Mouse (Mus musculus) kidney, adult 8-10 months (tissue): ENCODE measurements at regions not wholly inside any gene's neighbourhood (a gene's known extent, or its start where the extent isn't known, plus 50 kb on each side); places are given as distances from the start of the nearest gene placed in this dataset.
A peak's percentile ranks its signal among the peaks of the same experiment; 100 is the strongest.

Experiments used
- DNase-seq, 2 experiments: peaks; one replicate each; pipeline ENCODE4 v3.0.0; 2022

GRCm38 (mm10) chr9:67115991-67116390 lies 66.8 kb upstream of the Tpm1 start:
- DNase-seq = no peak

GRCm38 (mm10) chr9:67114099-67114498 lies 64.9 kb upstream of the Tpm1 start:
- no peak for DNase-seq

- no peak for DNase-seq
Observed at GRCm38 (mm10) chr9:67111836-67112584, 62.8 kb upstream of the Tpm1 start.

GRCm38 (mm10) chr9:67107938-67108337 lies 58.7 kb upstream of the Tpm1 start:
- no peak for DNase-seq

- DNase-seq = no peak
Observed at GRCm38 (mm10) chr9:67105867-67106266, 56.7 kb upstream of the Tpm1 start.

GRCm38 (mm10) chr9:67105216-67105615 lies 56.0 kb upstream of the Tpm1 start:
- DNase-seq = no peak

GRCm38 (mm10) chr9:67104616-67105015 lies 55.4 kb upstream of the Tpm1 start:
- DNase-seq = no peak

- peak in 1 of 2 experiments; percentile 29 for DNase-seq
Observed at GRCm38 (mm10) chr9:67102578-67102977, 53.4 kb upstream of the Tpm1 start.

GRCm38 (mm10) chr9:67099471-67099870 lies 50.3 kb upstream of the Tpm1 start:
- no peak for DNase-seq
